Mouse (Mus musculus) lung, embryonic 16.5 days (tissue): ENCODE data around the gene Rsu1. TPM values are rescaled to one million over a fixed set of nuclear protein-coding genes. Genes with fewer than 3 reads are reported as not detected.

Experiments used
- ATAC-seq: fragments of 200-750 bp; cut with Nextera tagmentation; 2 replicates; pipeline ENCODE4 v1.8.0; 2017; ENCODE audit warnings: low read depth, mild to moderate bottlenecking, moderate library complexity
- H3K27ac ChIP-seq: fragments of 300-500 bp; sonication (generic); 2 replicates; pipeline ENCODE4 v1.5.1; 2014; ENCODE audit warnings: mild to moderate bottlenecking, control low read depth, low read length
- H3K27me3 ChIP-seq: fragments of 300-500 bp; sonication (generic); 2 replicates; pipeline ENCODE4 v1.6.1; 2014; ENCODE audit warnings: low read depth, low read length, mixed read lengths; ENCODE audit not compliant: control insufficient read depth, insufficient read depth
- H3K36me3 ChIP-seq: fragments of 300-500 bp; sonication (generic); 2 replicates; pipeline ENCODE4 v1.6.1; 2014; ENCODE audit warnings: low read length; ENCODE audit not compliant: control insufficient read depth, insufficient read depth
- H3K4me1 ChIP-seq: fragments of 300-500 bp; sonication (generic); replicated peaks from 2 replicates; pipeline ENCODE4 v1.6.1; 2014; ENCODE audit warnings: low read length, mixed read lengths; ENCODE audit not compliant: control insufficient read depth, insufficient read depth
- H3K4me2 ChIP-seq: fragments of 300-500 bp; sonication (generic); 2 replicates; pipeline ENCODE4 v1.6.1; 2014; ENCODE audit warnings: low read depth, low read length, control low read depth
- H3K4me3 ChIP-seq: fragments of 300-500 bp; sonication (generic); 2 replicates; pipeline ENCODE4 v1.5.1; 2014; ENCODE audit warnings: mild to moderate bottlenecking, low read length, control low read depth
- H3K9ac ChIP-seq: fragments of 300-500 bp; sonication (generic); 2 replicates; pipeline ENCODE4 v1.6.1; 2014; ENCODE audit warnings: low read length, control low read depth
- H3K9me3 ChIP-seq: fragments of 300-500 bp; sonication (generic); 2 replicates; pipeline ENCODE4 v1.6.1; 2016; ENCODE audit warnings: low read length; ENCODE audit not compliant: control insufficient read depth
- WGBS: fragments of 180-500 bp; shearing (Covaris S2); extraction: QIAGEN DNeasy Blood & Tissue Kit; methylation state at CpG from one replicate; pipeline ENCODE4 v1.1.7; 2014; 5-methylcytosine and 5-hydroxymethylcytosine counted together
- polyA plus RNA-seq: library from polyadenylated mRNA; unstranded; fragments of >200 nt; fragmentation: Nextera tagmentation; extraction: Ambion mirVana; gene quantifications from 2 replicates; pipeline ENCODE4 v1.2.1, GENCODE M21; 2015

Gene Rsu1
- polyA plus RNA-seq, 1 experiment from 2014 or later, result 187 TPM

DNA sequence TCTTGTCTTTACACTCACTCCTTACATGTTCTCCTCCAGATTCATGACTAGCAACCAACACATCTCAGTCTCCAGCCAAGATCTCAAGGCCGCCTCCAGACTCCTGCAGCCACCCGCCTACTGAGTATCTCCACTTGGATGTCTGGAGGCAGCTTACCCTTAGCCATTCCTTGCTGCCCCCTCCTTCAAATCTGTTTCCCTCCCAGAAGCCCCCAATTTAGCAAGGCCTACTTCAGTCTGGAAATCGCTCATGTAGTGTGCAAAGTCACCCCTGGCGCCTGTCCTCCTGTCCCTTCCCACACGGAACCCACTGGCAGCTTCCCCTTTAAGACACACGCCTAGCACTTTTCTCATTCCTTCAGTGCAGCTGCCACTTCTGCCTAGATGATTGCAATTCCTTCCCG, 167.4 kb downstream of the Rsu1 start:
- ATAC-seq, result no peak
- Histone ChIP-seq H3K9me3 (no peaks in the 10 kb centered on the region), H3K4me3 (no peak overlapping the region), H3K4me1 (no peaks in the 10 kb centered on the region), H3K9ac (no peak overlapping the region), H3K4me2 (no peak overlapping the region), H3K27ac (no peak overlapping the region), H3K36me3 (no peaks in the 10 kb centered on the region), H3K27me3 (no peaks in the 10 kb centered on the region)
- 66% methylated on average over 7 of the region's 7 CpGs for WGBS

DNA sequence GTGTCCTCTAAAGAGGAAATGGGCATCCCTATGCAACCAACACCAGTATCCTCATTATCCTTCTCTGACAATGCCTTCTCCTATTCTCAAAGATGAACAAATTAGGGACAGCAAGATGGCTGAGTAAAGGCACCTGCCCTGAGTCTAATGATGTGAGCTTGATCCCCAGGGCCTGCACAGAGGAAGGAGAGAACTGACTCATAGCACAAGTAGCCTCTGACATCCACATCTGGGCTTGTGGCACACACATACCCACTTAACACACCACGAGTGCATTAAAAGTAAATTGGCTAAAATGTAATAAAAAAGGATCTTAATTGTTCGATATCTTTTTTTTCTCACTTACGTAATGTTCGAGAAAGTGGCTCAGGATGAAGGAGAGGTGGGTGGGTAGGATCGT, 177.2 kb downstream of the Rsu1 start:
- WGBS, result 89% methylated on average over 5 of the region's 5 CpGs

DNA sequence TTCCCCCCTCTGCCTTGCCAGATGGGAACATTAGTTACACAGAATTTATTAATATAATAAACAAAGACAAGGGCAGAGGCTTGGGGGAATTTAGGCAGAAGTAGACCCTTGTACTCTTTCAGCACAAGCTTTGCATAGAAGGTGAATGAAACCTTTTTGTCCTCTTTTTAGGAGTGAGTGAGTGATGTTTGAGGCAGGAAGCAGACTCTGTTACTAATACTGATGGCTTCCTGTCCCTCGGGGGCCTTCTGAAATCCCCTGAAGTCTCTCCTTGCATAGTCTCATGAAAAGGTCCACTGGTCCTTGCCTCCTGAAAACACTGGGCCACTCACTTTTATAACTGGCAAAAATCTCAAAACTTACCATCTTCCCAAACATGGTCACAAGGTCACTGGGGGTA, 177.6 kb downstream of the Rsu1 start:
- no peaks in the 10 kb centered on the region for H3K36me3 ChIP-seq
- WGBS, result 47% methylated on average over 1 of the region's 1 CpGs
- H3K4me3 ChIP-seq, result no peak overlapping the region
- H3K9me3 ChIP-seq, result no peaks in the 10 kb centered on the region
- H3K27me3 ChIP-seq, result no peaks in the 10 kb centered on the region
- no peak overlapping the region for H3K9ac ChIP-seq
- no peak for ATAC-seq
- no peak overlapping the region for H3K4me2 ChIP-seq
- H3K27ac ChIP-seq, result no peak overlapping the region
- no peaks in the 10 kb centered on the region for H3K4me1 ChIP-seq

More for the DNA sequence above, 177.2 kb downstream of the Rsu1 start:
- Histone ChIP-seq H3K4me1 (no peaks in the 10 kb centered on the region), H3K27ac (no peak overlapping the region), H3K36me3 (no peaks in the 10 kb centered on the region), H3K9me3 (no peaks in the 10 kb centered on the region), H3K27me3 (no peaks in the 10 kb centered on the region), H3K4me2 (no peak overlapping the region), H3K9ac (no peak overlapping the region), H3K4me3 (no peak overlapping the region)
- ATAC-seq, result no peak

DNA sequence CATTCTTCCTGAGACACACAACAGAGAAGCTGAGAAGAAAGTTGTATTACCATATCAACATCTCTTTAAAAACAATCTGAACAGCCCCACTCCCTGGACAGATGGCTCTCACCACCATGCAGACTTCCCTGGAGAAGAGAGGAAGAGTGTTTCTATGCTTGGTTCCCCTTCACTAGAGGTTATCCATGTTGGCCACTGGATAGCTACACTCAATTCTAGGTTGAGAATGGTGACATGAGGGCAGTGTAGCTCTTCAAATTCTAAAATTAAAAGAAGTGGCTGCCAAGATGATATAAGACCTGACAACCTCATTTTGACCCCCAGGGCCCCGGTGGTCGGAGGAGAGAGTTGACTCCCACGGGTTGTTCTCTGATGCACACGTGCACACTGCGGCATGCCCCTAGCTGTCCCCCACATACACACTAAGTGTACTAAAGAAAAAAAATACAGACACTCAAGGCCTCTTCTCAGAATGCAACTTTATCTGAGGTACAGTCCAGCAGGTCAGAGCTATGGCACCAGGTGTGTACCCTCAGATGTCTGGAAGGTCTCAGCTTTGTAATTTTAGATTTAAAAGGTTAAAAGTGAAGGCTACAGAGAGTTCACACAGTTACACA, 179.7 kb downstream of the Rsu1 start:
- Histone ChIP-seq H3K27me3 (no peaks in the 10 kb centered on the region), H3K36me3 (no peaks in the 10 kb centered on the region), H3K4me2 (no peak overlapping the region), H3K9me3 (no peaks in the 10 kb centered on the region), H3K27ac (no peak overlapping the region), H3K9ac (no peak overlapping the region), H3K4me3 (no peak overlapping the region), H3K4me1 (no peaks in the 10 kb centered on the region)
- WGBS, result 61% methylated on average over 5 of the region's 5 CpGs
- no peak for ATAC-seq

DNA sequence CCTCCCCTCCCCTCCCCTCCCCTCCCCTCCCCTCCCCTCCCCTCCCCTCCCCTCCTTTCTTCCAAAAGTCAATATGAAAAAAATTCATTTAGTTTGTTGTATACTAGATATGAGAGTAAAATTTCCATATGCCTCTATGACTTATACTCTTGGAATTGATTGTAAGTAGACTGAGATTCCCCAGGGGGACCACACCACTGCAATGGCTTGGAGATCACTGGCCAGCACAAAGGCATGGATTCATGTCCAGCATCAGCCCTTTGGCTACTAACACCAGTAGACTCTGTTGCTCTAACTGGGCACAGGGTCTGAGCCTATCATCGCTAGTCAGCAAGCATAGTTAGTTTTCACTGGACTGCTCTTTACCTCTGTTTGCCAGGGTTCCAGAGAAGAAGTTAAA, 180.4 kb downstream of the Rsu1 start:
- Histone ChIP-seq H3K27ac (no peak overlapping the region), H3K36me3 (no peaks in the 10 kb centered on the region), H3K4me2 (no peak overlapping the region), H3K9me3 (no peaks in the 10 kb centered on the region), H3K4me1 (no peaks in the 10 kb centered on the region), H3K9ac (no peak overlapping the region), H3K27me3 (no peaks in the 10 kb centered on the region), H3K4me3 (no peak overlapping the region)
- ATAC-seq, result no peak
- WGBS, result 89% methylated on average over 1 of the region's 1 CpGs

DNA sequence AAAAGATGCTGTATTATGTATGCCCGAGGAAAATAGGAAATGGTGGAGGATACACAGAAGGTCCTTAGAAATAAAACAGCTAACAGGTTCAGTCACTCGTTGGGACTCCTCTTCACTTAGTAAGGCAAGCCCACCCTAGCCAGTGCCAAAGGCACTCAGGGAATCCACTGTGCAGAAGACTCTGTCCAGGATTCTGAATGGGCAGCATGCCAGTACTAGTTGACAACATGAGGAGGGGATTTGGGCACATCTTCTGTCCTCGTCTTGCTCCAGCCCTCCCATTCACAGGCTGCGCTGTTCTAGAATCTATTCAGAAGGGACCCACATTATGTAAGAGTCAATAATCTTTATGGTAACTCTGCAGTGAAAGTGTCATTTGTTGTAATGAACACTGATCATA, 181.4 kb downstream of the Rsu1 start:
- H3K36me3 ChIP-seq, result no peaks in the 10 kb centered on the region
- no peaks in the 10 kb centered on the region for H3K4me1 ChIP-seq
- ATAC-seq, result no peak
- H3K27me3 ChIP-seq, result no peaks in the 10 kb centered on the region
- no peak overlapping the region for H3K9ac ChIP-seq
- H3K4me3 ChIP-seq, result no peak overlapping the region
- H3K4me2 ChIP-seq, result no peak overlapping the region
- no peak overlapping the region for H3K27ac ChIP-seq
- 83% methylated on average over 4 of the region's 4 CpGs for WGBS
- no peaks in the 10 kb centered on the region for H3K9me3 ChIP-seq

DNA sequence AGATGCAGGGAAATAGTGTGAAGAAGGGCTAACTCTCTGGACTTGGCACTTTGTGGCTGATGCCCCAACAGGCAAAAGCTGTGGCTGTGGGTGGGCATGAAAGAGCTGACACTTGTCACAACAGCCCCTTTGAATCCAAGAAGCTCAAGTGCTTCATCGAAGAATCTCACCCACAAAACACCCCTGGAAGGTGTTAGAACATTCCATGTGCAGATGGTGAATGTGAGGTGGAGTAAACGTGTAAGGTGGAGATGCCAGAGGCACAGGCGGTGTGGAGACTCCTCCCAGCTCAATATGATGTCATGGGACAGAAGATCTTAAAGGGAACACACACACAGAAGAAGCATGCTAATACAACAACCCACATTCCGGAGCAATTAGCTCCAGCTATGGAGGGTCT, 182.9 kb downstream of the Rsu1 start:
- H3K4me1 ChIP-seq, result no peaks in the 10 kb centered on the region
- H3K9me3 ChIP-seq, result no peaks in the 10 kb centered on the region
- H3K4me3 ChIP-seq, result no peak overlapping the region
- no peak overlapping the region for H3K27ac ChIP-seq
- WGBS, result 64% methylated on average over 4 of the region's 4 CpGs
- H3K9ac ChIP-seq, result no peak overlapping the region
- no peak for ATAC-seq
- no peaks in the 10 kb centered on the region for H3K27me3 ChIP-seq
- H3K4me2 ChIP-seq, result no peak overlapping the region
- H3K36me3 ChIP-seq, result no peaks in the 10 kb centered on the region

DNA sequence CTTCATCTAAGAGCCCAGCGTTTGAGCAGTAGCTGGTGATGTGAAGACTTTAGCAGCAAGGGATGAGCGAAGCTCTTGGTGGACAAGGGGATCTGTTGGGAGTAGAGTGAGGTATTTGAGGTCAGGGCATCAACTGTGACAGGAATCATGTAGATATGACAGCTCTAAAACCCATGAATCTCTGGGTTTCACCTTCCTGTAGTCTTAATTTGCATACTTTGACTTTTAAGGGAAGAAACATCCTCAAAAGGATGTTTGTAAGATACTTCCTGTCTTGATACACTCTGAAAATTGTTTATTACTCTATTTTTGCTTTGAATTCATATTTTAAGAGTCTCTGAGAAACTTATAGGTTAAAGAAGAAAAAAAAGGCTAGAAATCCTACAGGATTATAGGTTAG, 183.4 kb downstream of the Rsu1 start:
- no peak overlapping the region for H3K9ac ChIP-seq
- no peaks in the 10 kb centered on the region for H3K4me1 ChIP-seq
- H3K36me3 ChIP-seq, result no peaks in the 10 kb centered on the region
- H3K9me3 ChIP-seq, result no peaks in the 10 kb centered on the region
- no peak for ATAC-seq
- no peaks in the 10 kb centered on the region for H3K27me3 ChIP-seq
- H3K27ac ChIP-seq, result no peak overlapping the region
- no peak overlapping the region for H3K4me3 ChIP-seq
- H3K4me2 ChIP-seq, result no peak overlapping the region
- WGBS, result 97% methylated on average over 2 of the region's 2 CpGs

DNA sequence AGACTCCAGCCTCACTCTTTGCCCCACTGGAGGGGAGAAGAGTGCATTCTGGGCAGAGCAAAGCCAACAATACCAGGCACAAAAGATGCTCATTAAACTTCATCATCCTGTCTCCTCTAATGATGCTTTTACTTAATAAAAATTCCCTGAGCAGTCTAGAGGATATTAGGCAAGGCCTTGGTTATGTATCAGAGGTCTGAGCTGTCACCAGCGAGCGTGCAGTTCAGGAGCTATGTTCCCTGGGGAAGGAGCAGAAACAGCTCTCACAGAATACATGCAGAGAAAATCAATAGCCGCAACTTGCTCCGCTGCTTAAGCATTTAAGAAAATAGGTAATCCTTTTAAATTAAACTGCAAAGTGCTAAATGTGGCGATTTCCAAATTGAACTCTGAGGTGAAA, 187.0 kb downstream of the Rsu1 start:
- H3K9me3 ChIP-seq, result no peaks in the 10 kb centered on the region
- no peak overlapping the region for H3K4me3 ChIP-seq
- H3K9ac ChIP-seq, result no peak overlapping the region
- H3K36me3 ChIP-seq, result no peaks in the 10 kb centered on the region
- H3K4me1 ChIP-seq, result no peaks in the 10 kb centered on the region
- no peak overlapping the region for H3K27ac ChIP-seq
- H3K27me3 ChIP-seq, result no peaks in the 10 kb centered on the region
- WGBS, result 81% methylated on average over 5 of the region's 5 CpGs
- no peak overlapping the region for H3K4me2 ChIP-seq
- ATAC-seq, result no peak

DNA sequence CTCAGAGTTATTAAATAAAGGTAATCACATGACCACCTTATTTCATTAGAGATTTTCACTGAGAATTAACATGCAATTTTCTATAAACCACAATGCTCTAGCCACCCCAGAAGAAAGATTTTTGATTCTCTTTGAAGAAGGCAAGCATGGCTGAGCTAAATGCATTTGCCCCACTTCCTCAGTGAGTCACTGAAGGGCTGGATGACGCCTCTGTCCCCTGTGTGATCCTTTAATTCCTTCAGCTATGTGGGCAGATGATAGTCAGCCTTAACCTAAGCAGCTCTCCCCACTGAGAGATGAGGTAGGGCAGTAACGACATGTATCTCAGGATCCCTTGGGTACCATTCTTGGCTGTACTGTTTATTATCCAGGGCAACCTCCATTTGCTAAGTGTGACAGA, 190.7 kb downstream of the Rsu1 start:
- H3K9ac ChIP-seq, result no peak overlapping the region
- no peak for ATAC-seq
- H3K27ac ChIP-seq, result no peak overlapping the region
- no peaks in the 10 kb centered on the region for H3K4me1 ChIP-seq
- no peaks in the 10 kb centered on the region for H3K9me3 ChIP-seq
- no peak overlapping the region for H3K4me3 ChIP-seq
- no peaks in the 10 kb centered on the region for H3K27me3 ChIP-seq
- H3K36me3 ChIP-seq, result peaks cover 5% of the 10 kb centered on the region
- H3K4me2 ChIP-seq, result no peak overlapping the region
- 80% methylated on average over 2 of the region's 2 CpGs for WGBS
